Mouse (Mus musculus) heart, adult 2 months (tissue): ENCODE data around the gene Tor3a.
"Not testable (repeated sequence)": the region's sequence is repeated elsewhere in the genome, so short reads cannot be mapped to it uniquely, and the experiment has no call there.

Source experiments
- CTCF ChIP-seq: fragments of 200-600 bp; IDR thresholded peaks from 2 replicates; pipeline ENCODE4 v1.8.1; 2022; ENCODE audit warnings: antibody characterized with exemption, mild to moderate bottlenecking, moderate library complexity
- POLR2A ChIP-seq: fragments of 200-500 bp; IDR thresholded peaks from 2 replicates; pipeline ENCODE4 v1.6.1; 2011; ENCODE audit warnings: mild to moderate bottlenecking, low read depth, low read length, control low read depth; ENCODE audit not compliant: insufficient read depth

GRCm38 (mm10) chr1:156660660-156661236 is 13.4 kb downstream of the Tor3a start:
- TF ChIP-seq POLR2A, CTCF: not testable (repeated sequence)
